Mouse (Mus musculus) CH12.LX (cell line): ENCODE data around the gene Dscam.

Experiments
- CTCF ChIP-seq, 2 experiments: IDR thresholded peaks in 1 of 2; conservative IDR thresholded peaks in 1 of 2; 2 replicates each; pipeline ENCODE4 v1.5.1; 2011 to 2012; ENCODE audit warnings: low read depth in 2 of 2, low read length in 2 of 2, improper control_type of control experiment in 1 of 2, inconsistent platforms in 1 of 2, mild to moderate bottlenecking in 1 of 2, moderate library complexity in 1 of 2
- ELF1 ChIP-seq: IDR thresholded peaks from 2 replicates; pipeline ENCODE4 v1.6.1; 2014; ENCODE audit warnings: low read depth, mild to moderate bottlenecking, inconsistent platforms, low read length, improper control_type of control experiment
- EP300 ChIP-seq: IDR thresholded peaks from 2 replicates; pipeline ENCODE4 v1.6.1; 2011; ENCODE audit warnings: low read length, improper control_type of control experiment
- ETS1 ChIP-seq: conservative IDR thresholded peaks from 2 replicates; pipeline ENCODE4 v1.6.1; 2012; ENCODE audit warnings: low read depth, mild to moderate bottlenecking, inconsistent platforms, low read length, improper control_type of control experiment, moderate library complexity
- MXI1 ChIP-seq: IDR thresholded peaks from 2 replicates; pipeline ENCODE4 v1.6.1; 2011; ENCODE audit warnings: mild to moderate bottlenecking, low read depth, low read length, improper control_type of control experiment
- NELFE ChIP-seq: IDR thresholded peaks from 2 replicates; pipeline ENCODE4 v1.6.1; 2011; ENCODE audit warnings: low read depth, low read length, improper control_type of control experiment
- POLR2A ChIP-seq: IDR thresholded peaks from 2 replicates; pipeline ENCODE4 v1.6.1; 2011; ENCODE audit warnings: low read depth, mild to moderate bottlenecking, improper control_type of control experiment, low read length
- TCF12 ChIP-seq: IDR thresholded peaks from 2 replicates; pipeline ENCODE4 v1.6.1; 2014; ENCODE audit warnings: low read depth, mild to moderate bottlenecking, inconsistent platforms, low read length, improper control_type of control experiment
- UBTF ChIP-seq: IDR thresholded peaks from 2 replicates; pipeline ENCODE4 v1.6.1; 2012; ENCODE audit warnings: low read depth, mild to moderate bottlenecking, inconsistent platforms, low read length, improper control_type of control experiment, moderate library complexity
- ZC3H11A ChIP-seq: IDR thresholded peaks from 2 replicates; pipeline ENCODE4 v1.6.1; 2012; ENCODE audit warnings: low read depth, mild to moderate bottlenecking, inconsistent platforms, low read length, improper control_type of control experiment

DNA sequence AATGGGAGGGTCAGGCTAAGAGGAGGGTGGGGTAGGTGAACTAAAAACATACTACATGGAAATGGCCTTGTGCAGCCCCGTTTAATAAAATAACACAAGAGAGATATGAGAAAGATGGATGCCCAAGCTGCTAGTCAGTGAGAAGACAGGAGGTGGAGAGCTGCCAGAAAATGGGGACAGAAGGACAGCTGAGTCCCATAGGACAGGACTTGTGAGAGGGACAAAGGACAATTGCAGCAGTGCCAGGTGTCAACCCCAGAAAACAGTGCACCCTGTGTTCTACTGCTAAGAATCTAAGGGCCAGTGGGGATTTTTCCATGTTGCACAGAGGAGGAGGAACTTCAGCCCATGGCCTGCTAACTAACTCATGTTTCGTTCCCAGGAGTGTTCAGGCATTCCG lies 470.0 kb downstream of the Dscam start:
- TF ChIP-seq UBTF, result no peak
- no peak for TF ChIP-seq ZC3H11A
- no peak for TF ChIP-seq CTCF (conservative IDR thresholded peaks at IDR 0.05 in 1 of 2, IDR thresholded peaks at IDR 0.05 in 1 of 2; ENCODE audit: low read depth in 2 of 2, low read length in 2 of 2)
- no peak for TF ChIP-seq NELFE
- no peak for TF ChIP-seq POLR2A
- TF ChIP-seq ELF1, result no peak
- TF ChIP-seq TCF12, result no peak
- TF ChIP-seq ETS1, result no peak
- TF ChIP-seq MXI1, result no peak
- TF ChIP-seq EP300, result no peak
